Mouse (Mus musculus): ENCODE measurements around the gene Gm364. TPM values are rescaled to one million over a fixed set of nuclear protein-coding genes. Genes with fewer than 3 reads are reported as not detected.

Gene Gm364
- polyA plus RNA-seq (2012; ENCODE audit: insufficient read depth, insufficient read length, low replicate concordance, missing spikeins) = not detected in 2 replicates

- Histone ChIP-seq H3K4me3 (ENCODE audit: insufficient read depth, low read depth, low read length) (no peak within 1 kb of the TSS), H3K4me1 (ENCODE audit: control insufficient read depth, insufficient read depth, low read length) (no peaks in the 10 kb centered on the region), H3K27ac (ENCODE audit: insufficient read depth, low read depth, low read length) (no peak within 1 kb of the TSS)
- TF ChIP-seq CTCF (IDR thresholded peaks at IDR 0.05; ENCODE audit: insufficient read depth, low read depth, low read length) (no peak), POLR2A (IDR thresholded peaks at IDR 0.05; ENCODE audit: insufficient read depth, low read depth, low read length) (no peak)
- 86% methylated on average over 12 of the region's 12 CpGs for WGBS
These were observed at the start of gene Gm364 for GRCm38 (mm10) chrX:57408769-57409168. TSS of gene Gm364 (plus strand) at chrX:57409154.

DNA sequence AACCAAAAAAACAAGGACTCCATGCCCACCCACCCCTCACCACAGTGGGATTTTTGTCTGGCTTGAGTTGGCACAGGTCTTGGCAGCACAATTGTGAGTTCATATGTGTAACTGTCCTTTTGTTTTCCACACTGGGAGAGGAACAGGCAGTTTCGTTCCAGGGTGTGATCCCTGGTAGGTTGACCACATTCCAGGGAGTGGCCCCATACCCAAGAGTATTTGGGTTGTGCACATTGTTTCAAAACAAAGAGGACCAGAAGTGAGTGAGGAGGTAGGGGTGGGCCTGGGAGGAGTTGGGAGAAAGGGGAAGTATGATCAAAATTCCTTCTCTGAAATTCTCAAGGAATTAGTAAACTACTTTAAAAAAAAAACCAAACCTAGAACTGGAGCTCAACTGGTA is 49.6 kb upstream of the Gm364 start:
- 62% methylated on average over 1 of the region's 1 CpGs for WGBS
- H3K4me3 ChIP-seq (ENCODE audit: insufficient read depth, low read depth, low read length) = no peak overlapping the region
- H3K4me1 ChIP-seq (ENCODE audit: control insufficient read depth, insufficient read depth, low read length) = no peaks in the 10 kb centered on the region
- no peak overlapping the region for H3K27ac ChIP-seq (ENCODE audit: insufficient read depth, low read depth, low read length)
- TF ChIP-seq CTCF (IDR thresholded peaks at IDR 0.05; ENCODE audit: insufficient read depth, low read depth, low read length) (no peak), POLR2A (IDR thresholded peaks at IDR 0.05; ENCODE audit: insufficient read depth, low read depth, low read length) (no peak)

GRCm38 (mm10) chrX:57364891-57365569 is 43.9 kb upstream of the Gm364 start:
- TF ChIP-seq POLR2A (IDR thresholded peaks at IDR 0.05; ENCODE audit: insufficient read depth, low read depth, low read length) = no peak
- TF ChIP-seq CTCF (IDR thresholded peaks at IDR 0.05; ENCODE audit: insufficient read depth, low read depth, low read length) = no peak
- Histone ChIP-seq H3K27ac (ENCODE audit: insufficient read depth, low read depth, low read length) (no peak overlapping the region), H3K4me1 (ENCODE audit: control insufficient read depth, insufficient read depth, low read length) (no peaks in the 10 kb centered on the region), H3K4me3 (ENCODE audit: insufficient read depth, low read depth, low read length) (no peak overlapping the region)
- WGBS = 68% methylated on average over 2 of the region's 2 CpGs

DNA sequence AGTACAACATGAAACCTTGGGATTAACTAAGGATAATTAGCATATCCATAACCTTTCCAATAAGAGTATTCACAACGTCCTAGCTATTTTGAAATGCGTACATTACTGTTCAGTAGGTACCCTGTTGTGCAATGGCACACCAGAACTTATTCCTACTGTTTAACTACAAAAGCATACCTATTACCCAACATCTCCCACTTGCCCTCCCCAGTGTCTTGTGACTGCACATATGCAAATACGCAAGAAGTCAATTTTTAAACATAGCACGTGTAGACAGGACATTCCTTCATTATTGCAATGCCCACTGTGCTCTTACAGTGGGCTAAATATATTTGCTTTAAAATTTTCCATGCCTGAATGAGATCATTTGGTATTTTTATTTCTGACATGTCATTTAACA is 36.0 kb upstream of the Gm364 start:
- no peak overlapping the region for H3K27ac ChIP-seq (ENCODE audit: insufficient read depth, low read depth, low read length)
- H3K4me1 ChIP-seq (ENCODE audit: control insufficient read depth, insufficient read depth, low read length) = no peaks in the 10 kb centered on the region
- TF ChIP-seq CTCF (IDR thresholded peaks at IDR 0.05; ENCODE audit: insufficient read depth, low read depth, low read length) (no peak), POLR2A (IDR thresholded peaks at IDR 0.05; ENCODE audit: insufficient read depth, low read depth, low read length) (no peak)
- 88% methylated on average over 4 of the region's 4 CpGs for WGBS
- no peak overlapping the region for H3K4me3 ChIP-seq (ENCODE audit: insufficient read depth, low read depth, low read length)

DNA sequence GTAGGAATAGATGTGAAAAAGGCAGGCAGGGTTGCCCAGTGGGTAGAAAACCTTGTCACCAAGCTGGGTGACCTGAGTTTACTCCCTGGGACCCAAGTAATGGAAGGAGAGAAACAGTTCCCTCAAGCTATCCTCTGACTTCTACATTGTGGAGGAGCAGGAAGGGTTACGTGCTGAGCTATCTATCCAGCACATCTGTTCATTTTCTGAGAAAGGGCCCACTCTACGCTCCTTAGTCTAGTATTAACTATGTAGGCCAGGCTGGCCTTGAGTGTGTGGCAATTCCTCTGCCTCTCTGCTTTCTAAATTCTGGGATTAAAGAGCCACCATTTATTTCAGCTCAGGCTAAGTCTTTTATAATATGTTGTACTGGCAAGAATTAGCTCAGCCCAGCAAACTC is 35.4 kb upstream of the Gm364 start:
- no peak for TF ChIP-seq CTCF (IDR thresholded peaks at IDR 0.05; ENCODE audit: insufficient read depth, low read depth, low read length)
- TF ChIP-seq POLR2A (IDR thresholded peaks at IDR 0.05; ENCODE audit: insufficient read depth, low read depth, low read length) = no peak
- Histone ChIP-seq H3K4me1 (ENCODE audit: control insufficient read depth, insufficient read depth, low read length) (no peaks in the 10 kb centered on the region), H3K27ac (ENCODE audit: insufficient read depth, low read depth, low read length) (no peak overlapping the region), H3K4me3 (ENCODE audit: insufficient read depth, low read depth, low read length) (no peak overlapping the region)
- WGBS = 90% methylated on average over 2 of the region's 2 CpGs

- Histone ChIP-seq H3K4me1 (ENCODE audit: control insufficient read depth, insufficient read depth, low read length) (no peaks in the 10 kb centered on the region), H3K27ac (ENCODE audit: insufficient read depth, low read depth, low read length) (no peak overlapping the region), H3K4me3 (ENCODE audit: insufficient read depth, low read depth, low read length) (no peak overlapping the region)
- WGBS = 70% methylated on average over 2 of the region's 2 CpGs
- TF ChIP-seq POLR2A (IDR thresholded peaks at IDR 0.05; ENCODE audit: insufficient read depth, low read depth, low read length) (no peak), CTCF (IDR thresholded peaks at IDR 0.05; ENCODE audit: insufficient read depth, low read depth, low read length) (no peak)
These were observed 34.9 kb upstream of the Gm364 start for GRCm38 (mm10) chrX:57374029-57374428.

- WGBS = 85% methylated on average over 3 of the region's 3 CpGs
- H3K4me3 ChIP-seq (ENCODE audit: insufficient read depth, low read depth, low read length) = no peak overlapping the region
- H3K27ac ChIP-seq (ENCODE audit: insufficient read depth, low read depth, low read length) = no peak overlapping the region
- TF ChIP-seq POLR2A (IDR thresholded peaks at IDR 0.05; ENCODE audit: insufficient read depth, low read depth, low read length) (no peak), CTCF (IDR thresholded peaks at IDR 0.05; ENCODE audit: insufficient read depth, low read depth, low read length) (no peak)
- no peaks in the 10 kb centered on the region for H3K4me1 ChIP-seq (ENCODE audit: control insufficient read depth, insufficient read depth, low read length)
These were observed 31.9 kb upstream of the Gm364 start for GRCm38 (mm10) chrX:57377096-57377495.

DNA sequence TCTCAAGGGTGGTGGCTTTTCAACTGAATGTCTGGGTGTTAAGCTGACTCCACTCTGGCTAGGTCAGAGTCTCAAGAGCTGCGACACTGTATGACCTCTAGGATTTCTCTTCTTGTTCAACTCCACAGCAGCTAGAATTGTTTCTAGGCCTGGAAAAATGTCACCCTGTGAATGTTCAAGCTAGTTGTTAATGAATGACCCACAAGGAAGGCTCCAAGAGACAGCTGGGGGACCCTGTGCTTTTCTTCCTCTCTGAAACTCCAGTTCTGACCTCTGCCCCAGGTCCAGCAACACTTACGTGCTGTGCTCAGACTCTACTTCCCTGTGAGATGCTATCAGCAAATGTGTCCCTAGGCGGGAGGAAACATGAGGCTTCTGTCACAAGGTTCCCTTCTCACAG is 30.4 kb upstream of the Gm364 start:
- no peak overlapping the region for H3K4me3 ChIP-seq (ENCODE audit: insufficient read depth, low read depth, low read length)
- WGBS = 83% methylated on average over 3 of the region's 3 CpGs
- no peaks in the 10 kb centered on the region for H3K4me1 ChIP-seq (ENCODE audit: control insufficient read depth, insufficient read depth, low read length)
- no peak overlapping the region for H3K27ac ChIP-seq (ENCODE audit: insufficient read depth, low read depth, low read length)
- TF ChIP-seq POLR2A (IDR thresholded peaks at IDR 0.05; ENCODE audit: insufficient read depth, low read depth, low read length) (no peak), CTCF (IDR thresholded peaks at IDR 0.05; ENCODE audit: insufficient read depth, low read depth, low read length) (no peak)

GRCm38 (mm10) chrX:57380915-57381314 is 28.0 kb upstream of the Gm364 start:
- WGBS = 27% methylated on average over 5 of the region's 5 CpGs
- Histone ChIP-seq H3K27ac (ENCODE audit: insufficient read depth, low read depth, low read length) (no peak overlapping the region), H3K4me1 (ENCODE audit: control insufficient read depth, insufficient read depth, low read length) (no peaks in the 10 kb centered on the region), H3K4me3 (ENCODE audit: insufficient read depth, low read depth, low read length) (no peak overlapping the region)
- TF ChIP-seq CTCF (IDR thresholded peaks at IDR 0.05; ENCODE audit: insufficient read depth, low read depth, low read length) = no peak
- no peak for TF ChIP-seq POLR2A (IDR thresholded peaks at IDR 0.05; ENCODE audit: insufficient read depth, low read depth, low read length)

Data from olfactory bulb, adult 2 months (tissue).